Mouse (Mus musculus) limb, embryonic 14.5 days (tissue): ENCODE data around the gene Elavl1. TPM values are rescaled to one million over a fixed set of nuclear protein-coding genes. Genes with fewer than 3 reads are reported as not detected.

Experiments
- ATAC-seq: fragments of 200-750 bp; cut with Nextera tagmentation; 2 replicates; pipeline ENCODE4 v1.8.0; 2017; ENCODE audit warnings: low read depth, moderate number of reproducible peaks, moderate TSS enrichment; ENCODE audit not compliant: low FRiP score
- DNase-seq: peaks from one replicate; pipeline ENCODE4 v3.0.0-alpha.2; 2015; ENCODE audit warnings: low spot score
- H3K27ac ChIP-seq: fragments of 300-500 bp; sonication (generic); replicated peaks from 2 replicates; pipeline ENCODE4 v1.5.1; 2014; ENCODE audit warnings: low read depth, mild to moderate bottlenecking, low read length, moderate library complexity, mixed read lengths
- H3K27me3 ChIP-seq: fragments of 300-500 bp; sonication (generic); 2 replicates; pipeline ENCODE4 v1.6.1; 2014; ENCODE audit warnings: low read length, mixed read lengths; ENCODE audit not compliant: control insufficient read depth, insufficient read depth
- H3K36me3 ChIP-seq: fragments of 300-500 bp; sonication (generic); 2 replicates; pipeline ENCODE4 v1.6.1; 2014; ENCODE audit warnings: mild to moderate bottlenecking, low read length, moderate library complexity, mixed read lengths; ENCODE audit not compliant: control insufficient read depth, insufficient read depth
- H3K4me1 ChIP-seq: fragments of 300-500 bp; sonication (generic); 2 replicates; pipeline ENCODE4 v1.6.1; 2014; ENCODE audit warnings: antibody characterized with exemption, low read length, mixed read lengths; ENCODE audit not compliant: control insufficient read depth, insufficient read depth
- H3K4me2 ChIP-seq: fragments of 300-500 bp; sonication (generic); replicated peaks from 2 replicates; pipeline ENCODE4 v1.6.1; 2014; ENCODE audit warnings: low read depth, mild to moderate bottlenecking, low read length, moderate library complexity; ENCODE audit not compliant: severe bottlenecking
- H3K4me3 ChIP-seq: fragments of 300-500 bp; sonication (generic); replicated peaks from 2 replicates; pipeline ENCODE4 v1.5.1; 2014; ENCODE audit warnings: low read length
- H3K9ac ChIP-seq: fragments of 300-500 bp; sonication (generic); 2 replicates; pipeline ENCODE4 v1.6.1; 2014; ENCODE audit warnings: mild to moderate bottlenecking, low read depth, low read length, moderate library complexity; ENCODE audit not compliant: severe bottlenecking
- H3K9me3 ChIP-seq: fragments of 300-500 bp; sonication (generic); 2 replicates; pipeline ENCODE4 v1.6.1; 2016; ENCODE audit warnings: low read length; ENCODE audit not compliant: control insufficient read depth
- POLR2A ChIP-seq: fragments of 200-500 bp; IDR thresholded peaks from 2 replicates; pipeline ENCODE4 v1.8.0; 2012; ENCODE audit warnings: inconsistent platforms, mild to moderate bottlenecking, moderate library complexity, borderline replicate concordance; ENCODE audit not compliant: insufficient read depth, insufficient read length; ENCODE audit errors: extremely low read depth
- WGBS: fragments of 180-500 bp; shearing (Covaris S2); extraction: QIAGEN DNeasy Blood & Tissue Kit; methylation state at CpG from one replicate; pipeline ENCODE4 v1.1.7; 2014; 5-methylcytosine and 5-hydroxymethylcytosine counted together
- polyA plus RNA-seq, 2 experiments: library from polyadenylated mRNA; depleted of rRNA in 1 of 2; stranded (reverse) in 1 of 2; unstranded in 1 of 2; fragments of >200 nt; fragmentation: Nextera tagmentation in 1 of 2; extraction: Ambion mirVana in 1 of 2; gene quantifications; 2 replicates each; pipeline versions ENCODE4 v1.2.1 to v1.2.3; 2012 to 2014

Elavl1 gene
- polyA plus RNA-seq, 2 experiments: 91.1 to 226 TPM

- peak within 1 kb of the TSS; percentile 76 for H3K4me2 ChIP-seq
- H3K27ac ChIP-seq: peak within 1 kb of the TSS; percentile 86
- no peaks in the 10 kb centered on the region for H3K27me3 ChIP-seq
- peaks cover 31% of the 10 kb centered on the region for H3K36me3 ChIP-seq
- peak within 1 kb of the TSS; percentile 86 for H3K4me3 ChIP-seq
- peak; percentile 92 for ATAC-seq
- TF ChIP-seq POLR2A: peak; percentile 57; the same call in 1 of the 2 replicates
- WGBS: 2% methylated on average over 68 of the region's 69 CpGs
- H3K4me1 ChIP-seq: peaks cover 32% of the 10 kb centered on the region
- DNase-seq: peak; percentile 95
- H3K9me3 ChIP-seq: no peaks in the 10 kb centered on the region
- H3K9ac ChIP-seq: peak within 1 kb of the TSS; percentile 85
Measured at GRCm38 (mm10) chr8:4252934-4253841, 72.0 kb downstream of the Elavl1 start, which contains the start of gene Snapc2. Gene Snapc2, plus strand, starts transcription at chr8:4253080.

DNA sequence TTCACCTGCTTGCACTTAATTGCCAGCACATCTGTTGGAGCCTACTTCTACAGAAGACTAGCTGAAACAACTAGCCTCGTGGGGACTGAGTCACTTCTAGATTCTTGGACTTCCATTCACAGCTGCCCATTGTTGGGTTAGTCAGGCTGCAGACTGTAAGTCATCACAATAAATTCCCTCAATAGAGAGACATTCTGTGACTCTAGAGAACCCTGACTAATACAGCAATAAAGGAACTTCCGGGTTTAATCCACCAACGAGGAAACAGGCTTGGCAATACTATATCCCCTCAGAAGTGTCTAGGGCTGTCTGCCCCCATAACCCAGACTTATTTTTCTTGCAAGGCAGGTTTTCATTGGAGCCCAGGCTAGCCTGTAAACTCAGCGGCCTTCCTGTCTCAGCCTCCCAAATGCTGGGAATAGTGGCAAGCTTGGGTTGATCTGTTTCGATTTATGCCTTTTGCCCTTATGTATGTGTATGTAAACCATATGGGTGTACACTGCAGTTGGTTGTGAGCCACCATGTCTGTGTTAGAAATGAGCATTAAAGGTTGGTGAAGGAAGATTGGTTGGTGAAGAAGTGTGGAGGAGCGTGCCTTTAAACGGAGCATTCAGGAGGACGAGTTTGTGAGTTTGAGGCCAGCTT, 73.0 kb downstream of the Elavl1 start:
- 42% methylated on average over 8 of the region's 8 CpGs for WGBS
- Histone ChIP-seq H3K4me3 (peak overlapping the region; percentile 86), H3K9me3 (no peaks in the 10 kb centered on the region), H3K36me3 (peaks cover 40% of the 10 kb centered on the region), H3K27me3 (no peaks in the 10 kb centered on the region), H3K4me2 (peak overlapping the region; percentile 66), H3K9ac (peak overlapping the region; percentile 85; the same call in 1 of the 2 replicates), H3K27ac (0 out of 2 replicates have a peak overlapping the region, but pooled peaks have one; percentile 28), H3K4me1 (peaks cover 25% of the 10 kb centered on the region)
- TF ChIP-seq POLR2A: no peak
- no peak for ATAC-seq
- no peak for DNase-seq

DNA sequence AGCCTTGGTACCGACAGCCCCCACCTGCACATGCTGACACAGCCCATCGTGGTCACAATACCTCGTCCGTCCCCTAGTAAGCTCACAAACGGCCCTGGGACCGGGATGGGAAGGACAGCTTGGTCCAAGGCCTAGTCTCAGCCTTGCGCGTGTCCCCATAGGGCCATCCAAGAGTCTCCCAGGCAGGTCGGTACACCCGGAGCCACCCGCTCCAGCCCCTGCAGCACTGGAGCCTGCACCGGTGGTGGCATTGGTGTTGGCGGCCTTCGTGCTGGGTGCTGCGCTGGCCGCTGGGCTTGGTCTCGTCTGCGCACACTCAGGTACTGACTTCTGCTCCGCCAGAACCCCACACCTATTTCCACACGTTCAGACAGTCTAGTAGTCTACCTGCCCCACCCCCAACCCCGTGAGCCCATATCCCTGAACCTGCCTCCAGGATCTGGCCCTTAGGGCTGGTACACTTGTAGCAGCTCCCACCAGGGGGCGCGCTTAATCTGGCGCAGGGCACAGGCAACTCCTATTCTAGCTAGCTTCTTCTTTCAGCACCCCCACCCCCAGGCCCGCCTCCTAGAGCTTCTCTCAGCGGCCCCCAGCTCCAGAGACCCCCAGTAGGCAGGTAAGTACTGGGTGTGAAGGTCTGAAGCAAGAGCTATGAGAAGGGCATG, 74.8 kb downstream of the Elavl1 start:
- ATAC-seq (0 out of 2 replicates have a peak, but pooled peaks have one; percentile 13), DNase-seq (peak; percentile 68)
- H3K4me2 ChIP-seq: no peak overlapping the region
- no peak overlapping the region for H3K27ac ChIP-seq
- no peaks in the 10 kb centered on the region for H3K9me3 ChIP-seq
- no peaks in the 10 kb centered on the region for H3K27me3 ChIP-seq
- peaks cover 21% of the 10 kb centered on the region for H3K4me1 ChIP-seq
- no peak overlapping the region for H3K4me3 ChIP-seq
- H3K9ac ChIP-seq: no peak overlapping the region
- peaks cover 45% of the 10 kb centered on the region for H3K36me3 ChIP-seq
- 38% methylated on average over 26 of the region's 26 CpGs for WGBS
- TF ChIP-seq POLR2A: no peak

DNA sequence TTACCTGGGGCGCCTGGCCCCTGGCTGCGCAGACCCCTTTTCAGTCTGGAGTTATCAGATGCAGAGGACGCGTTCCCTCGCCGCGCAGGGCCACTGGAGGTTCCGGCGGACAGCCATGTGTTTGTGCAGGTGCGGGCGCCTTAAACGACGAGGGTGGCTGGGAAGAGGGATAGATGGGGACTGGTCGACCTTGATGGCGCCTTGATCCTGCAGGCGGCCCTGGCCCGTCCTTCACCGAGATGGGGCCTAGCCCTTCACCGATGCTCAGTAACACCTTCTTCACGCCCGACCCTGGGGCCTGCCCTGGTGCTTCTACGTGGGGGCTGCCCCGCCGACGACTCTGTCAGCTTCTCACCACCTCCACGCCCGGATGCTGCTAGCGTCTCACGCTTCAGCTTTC, 76.0 kb downstream of the Elavl1 start:
- 14% methylated on average over 23 of the region's 29 CpGs for whole genome bisulfite sequencing
- no peak for DNase-seq
- Histone ChIP-seq H3K27me3 (no peaks in the 10 kb centered on the region), H3K9me3 (no peaks in the 10 kb centered on the region), H3K4me2 (no peak overlapping the region), H3K4me1 (peaks cover 20% of the 10 kb centered on the region), H3K4me3 (no peak overlapping the region), H3K27ac (no peak overlapping the region), H3K36me3 (peaks cover 47% of the 10 kb centered on the region), H3K9ac (peak overlapping the region; percentile 25; the same call in 1 of the 2 replicates)
- no peak for TF ChIP-seq POLR2A
- no peak for ATAC-seq
